Mouse (Mus musculus) heart, embryonic 16.5 days (tissue): Measurements from ENCODE around the gene Syn1. TPM values are rescaled to one million over a fixed set of nuclear protein-coding genes. Genes with fewer than 3 reads are reported as not detected.

Source experiments
- ATAC-seq: fragments of 200-750 bp; cut with Nextera tagmentation; replicated peaks from 2 replicates; pipeline ENCODE4 v1.8.0; 2017; ENCODE audit warnings: moderate number of reproducible peaks; ENCODE audit not compliant: insufficient read depth, low FRiP score; ENCODE audit errors: extremely low read depth
- H3K27ac ChIP-seq: fragments of 300-500 bp; sonication (generic); 2 replicates; pipeline ENCODE4 v1.5.1; 2014; ENCODE audit warnings: mild to moderate bottlenecking, low read length, control low read depth, moderate library complexity
- H3K27me3 ChIP-seq: fragments of 300-500 bp; sonication (generic); 2 replicates; pipeline ENCODE4 v1.6.1; 2014; ENCODE audit warnings: low read length, mixed read lengths; ENCODE audit not compliant: control insufficient read depth, insufficient read depth
- H3K36me3 ChIP-seq: fragments of 300-500 bp; sonication (generic); 2 replicates; pipeline ENCODE4 v1.6.1; 2014; ENCODE audit not compliant: control insufficient read depth, insufficient read depth
- H3K4me1 ChIP-seq: fragments of 300-500 bp; sonication (generic); 2 replicates; pipeline ENCODE4 v1.6.1; 2014; ENCODE audit warnings: low read length, mixed read lengths; ENCODE audit not compliant: control insufficient read depth, insufficient read depth
- H3K4me2 ChIP-seq: fragments of 300-500 bp; sonication (generic); 2 replicates; pipeline ENCODE4 v1.6.1; 2014; ENCODE audit warnings: low read depth, mild to moderate bottlenecking, control low read depth, low read length
- H3K4me3 ChIP-seq: fragments of 300-500 bp; sonication (generic); 2 replicates; pipeline ENCODE4 v1.5.1; 2014; ENCODE audit warnings: mild to moderate bottlenecking, control low read depth, low read length
- H3K9ac ChIP-seq: fragments of 300-500 bp; sonication (generic); 2 replicates; pipeline ENCODE4 v1.6.1; 2014; ENCODE audit warnings: low read length, control low read depth
- H3K9me3 ChIP-seq: fragments of 300-500 bp; sonication (generic); replicated peaks from 2 replicates; pipeline ENCODE4 v1.6.1; 2016; ENCODE audit warnings: low read length; ENCODE audit not compliant: control insufficient read depth
- WGBS: fragments of 180-500 bp; shearing (Covaris S2); extraction: QIAGEN DNeasy Blood & Tissue Kit; methylation state at CpG from one replicate; pipeline ENCODE4 v1.1.7; 2014; 5-methylcytosine and 5-hydroxymethylcytosine counted together
- polyA plus RNA-seq: library from polyadenylated mRNA; unstranded; fragments of >200 nt; fragmentation: Nextera tagmentation; extraction: Ambion mirVana; gene quantifications from 2 replicates; pipeline ENCODE4 v1.2.1, GENCODE M21; 2015

Gene Syn1
- polyA plus RNA-seq, 1 experiment from 2014 or later: 0.21 TPM

- Histone ChIP-seq H3K36me3 (0 out of 2 replicates have a peak, but pooled peaks cover 3% of the 10 kb centered on the region), H3K4me3 (no peak overlapping the region), H3K4me1 (no peaks in the 10 kb centered on the region), H3K9me3 (no peaks in the 10 kb centered on the region), H3K27me3 (peaks cover 2% of the 10 kb centered on the region; the same call in 1 of the 2 replicates), H3K9ac (no peak overlapping the region), H3K4me2 (no peak overlapping the region), H3K27ac (no peak overlapping the region)
- no peak for ATAC-seq
- WGBS: 71% methylated on average over 1 of the region's 1 CpGs
Measured at GRCm38 (mm10) chrX:20923506-20923905, 2.7 kb upstream of the Syn1 start.

GRCm38 (mm10) chrX:20921366-20921765, 562 bp upstream of the Syn1 start:
- H3K4me2 ChIP-seq: peak overlapping the region; percentile 74
- H3K27me3 ChIP-seq: peaks cover 2% of the 10 kb centered on the region; the same call in 1 of the 2 replicates
- no peaks in the 10 kb centered on the region for H3K9me3 ChIP-seq
- no peak overlapping the region for H3K27ac ChIP-seq
- H3K9ac ChIP-seq: no peak overlapping the region
- no peaks in the 10 kb centered on the region for H3K36me3 ChIP-seq
- ATAC-seq: no peak
- H3K4me1 ChIP-seq: no peaks in the 10 kb centered on the region
- WGBS: 46% methylated on average over 5 of the region's 5 CpGs
- no peak overlapping the region; the same call in 1 of the 2 replicates for H3K4me3 ChIP-seq

- H3K4me2 ChIP-seq: peak overlapping the region; percentile 74
- H3K9ac ChIP-seq: no peak overlapping the region
- H3K27ac ChIP-seq: no peak overlapping the region
- H3K4me1 ChIP-seq: no peaks in the 10 kb centered on the region
- H3K36me3 ChIP-seq: no peaks in the 10 kb centered on the region
- H3K9me3 ChIP-seq: no peaks in the 10 kb centered on the region
- 0 out of 2 replicates have a peak, but pooled peaks have one; percentile 14 for ATAC-seq
- H3K27me3 ChIP-seq: peaks cover 2% of the 10 kb centered on the region; the same call in 1 of the 2 replicates
- 13% methylated on average over 49 of the region's 49 CpGs for WGBS
- H3K4me3 ChIP-seq: peak overlapping the region; percentile 47
Measured at GRCm38 (mm10) chrX:20920249-20920843, 458 bp downstream of the Syn1 start.

- Histone ChIP-seq H3K9ac (no peak overlapping the region), H3K9me3 (0 out of 2 replicates have a peak, but pooled peaks cover 2% of the 10 kb centered on the region), H3K27me3 (peaks cover 2% of the 10 kb centered on the region; the same call in 1 of the 2 replicates), H3K27ac (no peak overlapping the region), H3K4me1 (no peaks in the 10 kb centered on the region), H3K4me2 (no peak overlapping the region), H3K36me3 (no peaks in the 10 kb centered on the region), H3K4me3 (no peak overlapping the region)
- ATAC-seq: no peak
Measured at GRCm38 (mm10) chrX:20915075-20915474, 5.7 kb downstream of the Syn1 start.

- 67% methylated on average over 6 of the region's 6 CpGs for WGBS
- no peaks in the 10 kb centered on the region for H3K4me1 ChIP-seq
- no peak overlapping the region for H3K27ac ChIP-seq
- no peaks in the 10 kb centered on the region for H3K36me3 ChIP-seq
- no peak for ATAC-seq
- H3K4me3 ChIP-seq: no peak overlapping the region
- H3K4me2 ChIP-seq: no peak overlapping the region
- 0 out of 2 replicates have a peak, but pooled peaks cover 2% of the 10 kb centered on the region for H3K9me3 ChIP-seq
- H3K27me3 ChIP-seq: no peaks in the 10 kb centered on the region
- H3K9ac ChIP-seq: no peak overlapping the region
Measured at GRCm38 (mm10) chrX:20913726-20914125, 7.1 kb downstream of the Syn1 start.

- Histone ChIP-seq H3K4me3 (no peak overlapping the region), H3K9me3 (0 out of 2 replicates have a peak, but pooled peaks cover 2% of the 10 kb centered on the region), H3K4me1 (no peaks in the 10 kb centered on the region), H3K27me3 (no peaks in the 10 kb centered on the region), H3K4me2 (no peak overlapping the region), H3K36me3 (no peaks in the 10 kb centered on the region), H3K9ac (no peak overlapping the region), H3K27ac (no peak overlapping the region)
- no peak for ATAC-seq
- 33% methylated on average over 3 of the region's 3 CpGs for WGBS
Measured at GRCm38 (mm10) chrX:20910074-20910473, 10.7 kb downstream of the Syn1 start.

- Histone ChIP-seq H3K9ac (no peak overlapping the region), H3K27me3 (no peaks in the 10 kb centered on the region), H3K4me3 (no peak overlapping the region), H3K36me3 (no peaks in the 10 kb centered on the region), H3K9me3 (no peaks in the 10 kb centered on the region), H3K27ac (no peak overlapping the region), H3K4me2 (no peak overlapping the region), H3K4me1 (no peaks in the 10 kb centered on the region)
- WGBS: 85% methylated on average over 3 of the region's 3 CpGs
- no peak for ATAC-seq
Measured at GRCm38 (mm10) chrX:20875241-20875640, 45.6 kb downstream of the Syn1 start.

- Histone ChIP-seq H3K27ac (no peak overlapping the region), H3K9ac (no peak overlapping the region), H3K4me1 (no peaks in the 10 kb centered on the region), H3K4me2 (no peak overlapping the region), H3K36me3 (no peaks in the 10 kb centered on the region), H3K9me3 (no peaks in the 10 kb centered on the region), H3K27me3 (no peaks in the 10 kb centered on the region), H3K4me3 (no peak overlapping the region)
- no peak for ATAC-seq
- WGBS: 39% methylated on average over 11 of the region's 11 CpGs
Measured at GRCm38 (mm10) chrX:20872928-20873500, 47.8 kb downstream of the Syn1 start.

- H3K27ac ChIP-seq: no peak within 1 kb of the TSS
Measured at GRCm38 (mm10) chrX:20869962-20870513, 50.8 kb downstream of the Syn1 start, which contains the start of gene Timp1. Timp1 (plus strand) TSS chrX:20870166.

More at GRCm38 (mm10) chrX:20869962-20870513, 50.8 kb downstream of the Syn1 start, which contains the start of gene Timp1:
- H3K27me3 ChIP-seq: no peaks in the 10 kb centered on the region
- ATAC-seq: peak; percentile 78
- H3K9me3 ChIP-seq: no peaks in the 10 kb centered on the region
- no peaks in the 10 kb centered on the region for H3K4me1 ChIP-seq
- no peaks in the 10 kb centered on the region for H3K36me3 ChIP-seq
- peak within 1 kb of the TSS; percentile 53 for H3K9ac ChIP-seq
- H3K4me3 ChIP-seq: peak within 1 kb of the TSS; percentile 41
- peak within 1 kb of the TSS; percentile 64 for H3K4me2 ChIP-seq
- WGBS: 15% methylated on average over 18 of the region's 18 CpGs
